Mouse (Mus musculus): ENCODE data around the gene Spesp1. TPM values are rescaled to one million over a fixed set of nuclear protein-coding genes. Genes with fewer than 3 reads are reported as not detected.

Gene Spesp1
- polyA plus RNA-seq, 1 experiment from 2014 or later, result not detected

DNA sequence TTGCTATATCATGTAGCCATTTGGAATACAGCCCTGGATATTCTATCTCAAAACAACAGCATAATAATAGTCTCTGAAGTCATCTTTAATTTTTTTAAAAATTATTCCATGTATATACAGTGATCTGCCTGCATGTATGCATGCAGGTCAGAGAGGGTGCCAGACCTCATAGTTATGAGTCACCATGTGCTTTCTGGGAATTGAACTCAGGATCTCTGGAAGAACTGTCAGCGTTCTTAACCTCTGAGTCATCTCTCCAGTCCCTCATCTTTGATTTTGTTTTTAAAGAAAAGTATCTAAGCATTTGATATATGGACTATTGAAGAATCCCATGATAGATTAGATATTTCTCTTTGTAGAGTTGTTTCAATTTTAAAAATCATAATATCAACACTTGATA, 12.8 kb downstream of the Spesp1 start:
- Histone ChIP-seq H3K27me3 (replicated peaks) (no peaks in the 10 kb centered on the region), H3K4me2 (no peak overlapping the region), H3K27ac (replicated peaks) (no peak overlapping the region), H3K9me3 (replicated peaks) (no peaks in the 10 kb centered on the region), H3K4me3 (replicated peaks) (no peak overlapping the region), H3K36me3 (no peaks in the 10 kb centered on the region), H3K4me1 (no peaks in the 10 kb centered on the region), H3K9ac (replicated peaks) (no peak overlapping the region)
- ATAC-seq (ENCODE audit: low FRiP score), result no peak
- 95% methylated on average over 1 of the region's 1 CpGs for WGBS

DNA sequence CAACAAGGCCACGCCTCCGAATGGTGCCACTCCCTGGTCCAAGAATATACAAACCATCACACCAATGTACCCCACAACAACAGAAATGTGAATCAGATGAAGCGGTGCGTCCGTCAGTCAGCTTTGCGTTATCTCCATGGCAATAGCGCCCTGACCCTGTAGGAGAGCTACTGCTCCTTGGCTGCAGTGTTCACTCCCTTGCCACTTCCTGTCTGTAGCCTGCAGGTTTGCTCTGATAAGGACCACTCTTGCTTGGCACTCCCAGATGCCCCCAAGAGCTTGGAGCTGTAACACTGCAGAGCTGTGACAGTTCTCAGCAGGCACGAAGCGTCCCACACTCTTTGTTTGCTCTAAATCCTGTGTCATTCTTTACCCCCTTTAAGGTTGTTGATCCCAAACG, 16.7 kb downstream of the Spesp1 start:
- Histone ChIP-seq H3K9ac (replicated peaks) (no peak overlapping the region), H3K4me1 (no peaks in the 10 kb centered on the region), H3K36me3 (no peaks in the 10 kb centered on the region), H3K4me3 (replicated peaks) (no peak overlapping the region), H3K9me3 (replicated peaks) (no peaks in the 10 kb centered on the region), H3K4me2 (no peak overlapping the region), H3K27me3 (replicated peaks) (no peaks in the 10 kb centered on the region), H3K27ac (replicated peaks) (no peak overlapping the region)
- ATAC-seq (ENCODE audit: low FRiP score), result no peak
- WGBS, result 79% methylated on average over 10 of the region's 10 CpGs

DNA sequence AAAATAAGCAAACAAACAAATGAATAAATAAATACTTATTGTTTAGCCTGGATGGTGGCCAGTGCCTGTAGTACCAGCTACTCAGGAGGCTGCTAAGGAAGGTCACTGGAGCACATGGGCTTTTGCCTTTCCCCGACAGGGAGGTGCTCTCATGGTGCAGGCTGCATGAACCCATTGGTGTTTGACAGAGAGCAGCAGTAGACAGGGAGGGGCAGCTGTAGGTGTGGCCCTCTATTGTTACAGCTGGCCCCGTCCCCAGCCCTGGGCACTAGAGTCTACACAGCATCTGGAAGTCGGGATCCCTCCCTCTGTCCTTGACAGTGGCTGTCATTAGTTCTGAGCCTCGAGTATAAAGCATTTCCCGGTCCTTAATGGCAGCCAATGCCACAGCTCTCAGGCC, 18.4 kb downstream of the Spesp1 start:
- no peaks in the 10 kb centered on the region for H3K4me1 ChIP-seq
- H3K27me3 ChIP-seq (replicated peaks), result no peaks in the 10 kb centered on the region
- H3K36me3 ChIP-seq, result no peaks in the 10 kb centered on the region
- no peak overlapping the region for H3K4me3 ChIP-seq (replicated peaks)
- H3K9me3 ChIP-seq (replicated peaks), result no peaks in the 10 kb centered on the region
- H3K27ac ChIP-seq (replicated peaks), result no peak overlapping the region
- H3K4me2 ChIP-seq, result no peak overlapping the region
- ATAC-seq (ENCODE audit: low FRiP score), result no peak
- 66% methylated on average over 5 of the region's 5 CpGs for WGBS
- H3K9ac ChIP-seq (replicated peaks), result no peak overlapping the region

DNA sequence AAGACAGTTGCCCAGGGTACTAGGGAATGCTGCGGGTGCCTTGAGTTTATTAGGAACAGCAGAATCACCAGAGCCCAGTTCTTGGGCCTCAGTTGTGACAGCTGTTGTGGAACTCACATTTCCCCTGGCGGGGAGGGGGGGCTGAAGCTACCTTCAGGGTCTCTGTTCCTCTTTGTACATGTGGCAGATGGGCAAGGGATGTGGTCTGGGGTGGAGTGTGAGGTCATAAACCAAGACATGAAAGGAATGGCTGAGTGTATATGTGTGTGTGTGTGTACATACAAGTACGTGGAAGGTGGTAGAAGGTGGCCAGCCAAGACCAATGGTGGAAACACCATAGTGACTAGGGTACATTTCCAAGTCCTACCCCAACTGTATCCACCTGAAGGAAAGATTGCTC, 20.6 kb downstream of the Spesp1 start:
- H3K4me1 ChIP-seq, result peaks cover 3% of the 10 kb centered on the region
- no peaks in the 10 kb centered on the region for H3K9me3 ChIP-seq (replicated peaks)
- H3K4me3 ChIP-seq (replicated peaks), result no peak overlapping the region
- no peak overlapping the region for H3K9ac ChIP-seq (replicated peaks)
- 87% methylated on average over 3 of the region's 3 CpGs for WGBS
- no peak overlapping the region for H3K27ac ChIP-seq (replicated peaks)
- H3K4me2 ChIP-seq, result no peak overlapping the region
- no peak for ATAC-seq (ENCODE audit: low FRiP score)
- H3K27me3 ChIP-seq (replicated peaks), result no peaks in the 10 kb centered on the region
- H3K36me3 ChIP-seq, result no peaks in the 10 kb centered on the region

DNA sequence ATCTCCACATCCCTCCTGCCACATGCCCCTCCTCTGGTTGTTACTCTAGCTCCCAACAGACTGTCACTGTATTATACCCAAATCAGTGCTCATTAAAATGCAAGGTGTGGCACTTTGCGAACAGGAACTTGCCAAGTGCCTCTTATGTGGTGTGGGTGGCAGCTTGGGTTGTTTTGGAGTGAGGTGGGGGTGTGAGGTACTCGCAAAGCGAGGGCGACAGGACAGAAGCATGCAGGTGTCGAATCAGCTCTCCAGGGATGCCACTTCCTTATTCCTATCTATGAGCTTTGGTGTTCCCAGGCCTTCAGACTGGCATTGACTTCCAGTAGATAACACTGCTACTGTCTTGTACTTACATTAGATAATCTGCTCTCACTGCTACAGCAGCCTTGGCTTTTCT, 21.0 kb downstream of the Spesp1 start:
- WGBS, result 79% methylated on average over 5 of the region's 5 CpGs
- no peaks in the 10 kb centered on the region for H3K36me3 ChIP-seq
- no peak overlapping the region for H3K4me3 ChIP-seq (replicated peaks)
- no peak overlapping the region for H3K27ac ChIP-seq (replicated peaks)
- no peaks in the 10 kb centered on the region for H3K27me3 ChIP-seq (replicated peaks)
- no peak overlapping the region for H3K4me2 ChIP-seq
- peaks cover 7% of the 10 kb centered on the region for H3K4me1 ChIP-seq
- H3K9ac ChIP-seq (replicated peaks), result no peak overlapping the region
- no peaks in the 10 kb centered on the region for H3K9me3 ChIP-seq (replicated peaks)
- no peak for ATAC-seq (ENCODE audit: low FRiP score)

DNA sequence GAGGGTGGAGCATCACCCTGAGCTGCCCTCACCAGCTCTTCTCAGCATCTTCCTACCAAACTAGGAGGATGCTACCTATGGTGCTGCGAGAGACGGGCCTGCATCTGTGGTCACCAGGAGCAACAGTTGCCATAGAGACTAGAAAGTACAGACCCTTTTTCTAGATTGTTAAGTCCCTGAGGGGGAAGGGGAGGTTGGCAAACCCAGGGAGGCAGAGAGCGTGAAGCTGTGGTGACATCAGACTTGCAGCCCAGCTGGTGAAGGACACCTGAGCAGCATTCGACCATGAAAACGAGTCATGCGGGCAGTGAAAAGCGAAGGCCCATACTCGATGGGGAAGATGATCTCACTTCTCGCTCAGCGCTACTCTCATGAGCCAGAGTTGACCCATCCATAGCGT, 24.0 kb downstream of the Spesp1 start:
- H3K4me1 ChIP-seq, result peaks cover 12% of the 10 kb centered on the region
- 89% methylated on average over 11 of the region's 11 CpGs for WGBS
- no peak for ATAC-seq (ENCODE audit: low FRiP score)

DNA sequence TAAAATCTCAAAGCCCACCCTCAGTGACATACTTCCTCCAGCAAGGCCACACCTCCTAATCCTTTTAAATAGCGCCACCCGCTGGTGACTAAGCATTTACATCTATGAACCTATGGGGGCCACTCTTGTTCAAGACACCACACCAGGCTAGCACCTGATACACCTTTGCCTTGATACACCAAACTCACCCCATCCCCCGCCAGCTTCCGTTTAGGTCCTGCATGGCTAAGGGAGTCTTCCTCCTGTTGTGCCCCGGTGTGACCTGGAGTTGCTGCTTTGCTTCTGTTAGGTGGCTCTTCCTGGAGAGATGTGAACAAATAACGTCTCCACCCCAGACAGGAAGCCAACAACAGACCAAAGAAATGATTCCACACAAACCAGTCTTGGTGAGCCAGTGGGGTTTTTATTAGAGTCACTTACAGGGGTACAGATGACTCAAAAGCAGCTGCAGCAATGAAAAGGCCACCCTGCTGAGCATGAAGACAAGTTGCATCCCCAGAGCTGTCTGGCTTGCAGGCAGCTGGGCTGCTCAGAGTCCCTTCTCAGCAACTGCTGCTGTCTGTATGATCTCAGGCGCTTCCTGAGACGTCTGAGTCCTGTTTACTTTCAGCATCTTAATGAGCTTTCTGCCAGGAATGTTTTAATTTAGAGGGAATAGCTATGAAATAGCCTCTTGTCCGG, 26.0 kb downstream of the Spesp1 start:
- H3K36me3 ChIP-seq, result no peaks in the 10 kb centered on the region
- H3K27ac ChIP-seq (replicated peaks), result 0 out of 2 replicates have a peak overlapping the region, but pooled peaks have one; percentile 13
- peaks cover 12% of the 10 kb centered on the region for H3K4me1 ChIP-seq
- no peaks in the 10 kb centered on the region for H3K9me3 ChIP-seq (replicated peaks)
- no peak for ATAC-seq (ENCODE audit: low FRiP score)
- H3K9ac ChIP-seq (replicated peaks), result no peak overlapping the region
- H3K4me3 ChIP-seq (replicated peaks), result no peak overlapping the region
- no peaks in the 10 kb centered on the region for H3K27me3 ChIP-seq (replicated peaks)
- H3K4me2 ChIP-seq, result no peak overlapping the region
- WGBS, result 52% methylated on average over 9 of the region's 9 CpGs

More for the DNA sequence above, 24.0 kb downstream of the Spesp1 start:
- H3K4me3 ChIP-seq (replicated peaks), result no peak overlapping the region
- H3K36me3 ChIP-seq, result no peaks in the 10 kb centered on the region
- no peak overlapping the region for H3K4me2 ChIP-seq
- no peak overlapping the region for H3K27ac ChIP-seq (replicated peaks)
- H3K9me3 ChIP-seq (replicated peaks), result no peaks in the 10 kb centered on the region
- no peak overlapping the region for H3K9ac ChIP-seq (replicated peaks)
- H3K27me3 ChIP-seq (replicated peaks), result no peaks in the 10 kb centered on the region

DNA sequence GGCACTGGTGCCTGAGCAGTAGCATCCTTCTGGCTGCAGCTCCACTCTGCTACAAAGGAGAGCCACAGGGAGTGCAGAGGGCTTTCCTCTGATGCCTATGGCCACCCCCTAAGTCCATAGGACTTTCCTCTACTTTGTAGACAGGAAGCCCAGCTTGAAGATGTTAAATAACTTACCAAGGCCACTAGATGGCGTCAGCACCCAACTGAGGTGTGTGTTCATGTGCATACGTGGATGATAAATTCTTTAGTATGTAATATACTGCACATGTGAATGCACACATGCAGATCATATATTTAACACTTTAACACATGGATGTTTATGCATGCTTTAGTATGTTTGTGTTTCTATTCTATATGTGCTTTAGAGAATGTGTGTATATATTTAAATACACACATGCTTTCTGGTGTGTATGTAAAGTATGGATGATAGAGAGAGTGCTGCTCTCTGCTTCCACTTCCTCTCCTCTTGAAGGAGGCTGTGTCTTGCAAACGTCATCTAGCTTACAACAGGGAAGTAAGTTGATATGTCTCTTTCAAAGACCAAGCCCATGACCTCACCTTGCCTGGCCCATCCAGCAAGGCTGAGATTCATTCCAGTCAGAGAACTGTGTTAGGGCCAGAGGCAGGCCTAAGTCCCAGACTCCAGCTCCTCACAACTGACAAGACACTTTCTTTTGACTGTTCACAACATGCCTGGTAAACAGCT, 28.1 kb downstream of the Spesp1 start:
- H3K4me3 ChIP-seq (replicated peaks), result no peak overlapping the region
- H3K4me2 ChIP-seq, result no peak overlapping the region
- H3K27ac ChIP-seq (replicated peaks), result no peak overlapping the region
- WGBS, result 21% methylated on average over 3 of the region's 3 CpGs
- no peak overlapping the region for H3K9ac ChIP-seq (replicated peaks)
- peaks cover 12% of the 10 kb centered on the region for H3K4me1 ChIP-seq
- H3K27me3 ChIP-seq (replicated peaks), result no peaks in the 10 kb centered on the region
- no peaks in the 10 kb centered on the region for H3K9me3 ChIP-seq (replicated peaks)
- ATAC-seq (ENCODE audit: low FRiP score), result no peak
- no peaks in the 10 kb centered on the region for H3K36me3 ChIP-seq

DNA sequence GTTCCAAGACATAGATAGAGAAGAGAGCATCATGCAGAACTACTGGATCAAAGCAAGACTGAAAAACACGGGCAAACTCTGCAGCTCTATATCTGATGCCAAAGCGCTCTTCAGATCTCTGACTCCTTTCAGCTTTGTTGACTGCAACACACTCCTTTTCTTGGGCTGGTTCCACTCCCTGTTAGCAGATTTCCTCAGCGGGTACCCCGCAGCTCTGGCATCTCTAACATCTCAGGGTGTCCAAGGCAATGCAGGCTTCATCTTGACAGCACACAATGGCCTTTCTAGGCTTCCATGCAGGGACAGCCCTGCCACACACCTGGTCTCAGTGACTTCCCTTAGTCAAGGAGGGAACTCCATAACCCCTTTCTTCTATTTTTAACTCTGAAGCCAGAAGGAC, 31.7 kb downstream of the Spesp1 start:
- Histone ChIP-seq H3K4me2 (no peak overlapping the region), H3K9ac (replicated peaks) (no peak overlapping the region), H3K9me3 (replicated peaks) (no peaks in the 10 kb centered on the region), H3K36me3 (no peaks in the 10 kb centered on the region), H3K4me1 (peaks cover 11% of the 10 kb centered on the region; the same call in 1 of the 2 replicates), H3K27me3 (replicated peaks) (0 out of 2 replicates have a peak, but pooled peaks cover 2% of the 10 kb centered on the region), H3K4me3 (replicated peaks) (no peak overlapping the region), H3K27ac (replicated peaks) (no peak overlapping the region)
- no peak for ATAC-seq (ENCODE audit: low FRiP score)
- WGBS, result 96% methylated on average over 4 of the region's 4 CpGs

DNA sequence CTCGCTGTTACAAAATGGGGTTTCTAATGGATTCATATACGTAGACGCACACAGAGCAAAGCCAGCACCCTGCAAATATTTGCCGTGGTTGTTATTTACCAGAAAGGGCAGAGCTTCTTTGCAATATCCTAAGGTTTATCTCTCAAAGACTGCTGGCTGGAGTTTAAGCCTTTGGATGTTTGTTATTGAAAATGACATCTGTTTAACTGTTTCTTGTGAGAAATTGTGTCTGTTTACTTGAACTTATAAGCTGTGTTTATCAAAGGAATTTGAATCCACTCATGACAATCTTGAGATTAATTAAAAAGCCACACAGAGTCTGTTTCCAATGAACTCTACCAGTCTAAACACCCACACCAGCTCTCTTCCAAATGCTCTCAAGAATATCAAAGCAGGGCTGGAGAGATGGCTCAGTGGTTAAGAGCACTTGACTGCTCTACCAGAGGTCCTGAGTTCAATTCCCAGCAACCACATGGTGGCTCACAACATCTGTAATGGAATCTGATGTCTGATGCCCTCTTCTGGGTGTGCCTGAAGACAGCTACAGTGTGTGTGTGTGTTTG, 35.5 kb downstream of the Spesp1 start:
- H3K27me3 ChIP-seq (replicated peaks), result 0 out of 2 replicates have a peak, but pooled peaks cover 3% of the 10 kb centered on the region
- H3K4me3 ChIP-seq (replicated peaks), result no peak overlapping the region
- no peak for ATAC-seq (ENCODE audit: low FRiP score)
- H3K4me1 ChIP-seq, result peaks cover 18% of the 10 kb centered on the region
- no peak overlapping the region for H3K4me2 ChIP-seq
- 46% methylated on average over 4 of the region's 4 CpGs for WGBS
- H3K9ac ChIP-seq (replicated peaks), result 0 out of 2 replicates have a peak overlapping the region, but pooled peaks have one; percentile 26
- no peaks in the 10 kb centered on the region for H3K36me3 ChIP-seq
- H3K27ac ChIP-seq (replicated peaks), result 0 out of 2 replicates have a peak overlapping the region, but pooled peaks have one; percentile 9
- H3K9me3 ChIP-seq (replicated peaks), result no peaks in the 10 kb centered on the region

DNA sequence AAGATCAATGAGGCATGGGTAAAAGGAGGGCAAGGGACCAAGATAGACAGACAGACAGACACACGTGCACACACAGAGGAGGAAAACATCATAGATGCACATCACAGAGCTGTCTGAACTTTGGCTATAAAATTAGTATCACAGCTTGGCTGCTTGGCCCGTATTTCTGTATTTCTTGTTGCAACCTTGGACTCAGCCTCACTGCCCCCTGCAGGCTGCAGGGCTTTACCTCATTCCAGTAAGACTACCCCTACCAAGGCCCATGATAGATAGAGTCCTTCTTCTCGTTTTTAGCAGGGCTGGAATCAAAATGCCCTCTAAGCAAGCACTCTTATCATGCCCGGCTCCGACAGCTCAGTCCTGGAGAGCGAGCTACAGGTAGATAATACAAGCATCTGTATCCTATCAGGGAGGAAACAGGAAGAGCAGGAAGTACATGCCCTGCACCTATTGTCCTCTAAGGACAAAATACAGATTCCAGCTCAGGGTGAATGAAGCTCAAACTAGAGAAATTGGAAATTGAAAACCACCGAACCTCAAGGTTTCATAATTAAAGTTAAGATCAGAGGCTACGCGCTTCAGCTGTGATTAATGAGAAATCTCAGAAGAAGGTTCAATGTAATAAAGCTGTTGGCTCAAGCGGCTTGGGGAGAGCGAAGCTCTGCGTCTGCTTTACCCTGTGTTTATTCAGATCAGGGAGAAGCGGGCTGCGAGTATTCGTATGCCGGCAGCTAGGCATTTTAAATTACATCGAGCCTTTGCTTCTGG, 36.2 kb downstream of the Spesp1 start:
- no peaks in the 10 kb centered on the region for H3K9me3 ChIP-seq (replicated peaks)
- ATAC-seq (ENCODE audit: low FRiP score), result no peak
- 48% methylated on average over 17 of the region's 17 CpGs for WGBS
- H3K4me1 ChIP-seq, result peaks cover 18% of the 10 kb centered on the region
- H3K27me3 ChIP-seq (replicated peaks), result 0 out of 2 replicates have a peak, but pooled peaks cover 3% of the 10 kb centered on the region
- 0 out of 2 replicates have a peak overlapping the region, but pooled peaks have one; percentile 26 for H3K9ac ChIP-seq (replicated peaks)
- no peaks in the 10 kb centered on the region for H3K36me3 ChIP-seq
- no peak overlapping the region for H3K4me2 ChIP-seq
- no peak overlapping the region for H3K4me3 ChIP-seq (replicated peaks)
- H3K27ac ChIP-seq (replicated peaks), result 0 out of 2 replicates have a peak overlapping the region, but pooled peaks have one; percentile 9
